Mouse (Mus musculus) adrenal gland, adult 8-10 months (tissue): ENCODE data around the gene Atxn7. TPM values are rescaled to one million over a fixed set of nuclear protein-coding genes. Genes with fewer than 3 reads are reported as not detected.

ENCODE experiments used
- DNase-seq: peaks from one replicate; pipeline ENCODE4 v3.0.0; 2022
- total RNA-seq, 4 experiments: library from RNA; stranded (reverse); gene quantifications; 2 replicates each; pipeline ENCODE4 v1.2.4; 2022

Atxn7 gene
- total RNA-seq, 4 experiments from 2014 or later: 20.2 to 34.2 (median 26.0) TPM

DNA sequence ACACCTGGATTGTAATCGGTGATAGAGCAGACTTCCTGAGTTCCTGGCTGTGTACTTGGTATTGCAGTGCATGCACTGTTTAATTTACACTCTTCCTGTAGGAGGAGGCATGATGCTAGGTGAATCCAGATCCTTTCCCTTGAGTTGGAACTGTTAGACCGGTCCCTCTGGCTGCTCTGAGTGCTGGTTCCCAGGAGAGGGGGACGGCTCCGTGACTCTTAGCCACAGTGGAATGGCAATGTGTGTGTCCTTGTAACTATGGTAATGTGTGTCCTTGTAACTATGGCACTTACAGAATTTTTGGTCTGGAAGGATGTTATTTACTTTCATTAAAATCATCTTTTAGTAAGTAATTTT is 103.9 kb downstream of the Atxn7 start:
- DNase-seq: no peak

DNA sequence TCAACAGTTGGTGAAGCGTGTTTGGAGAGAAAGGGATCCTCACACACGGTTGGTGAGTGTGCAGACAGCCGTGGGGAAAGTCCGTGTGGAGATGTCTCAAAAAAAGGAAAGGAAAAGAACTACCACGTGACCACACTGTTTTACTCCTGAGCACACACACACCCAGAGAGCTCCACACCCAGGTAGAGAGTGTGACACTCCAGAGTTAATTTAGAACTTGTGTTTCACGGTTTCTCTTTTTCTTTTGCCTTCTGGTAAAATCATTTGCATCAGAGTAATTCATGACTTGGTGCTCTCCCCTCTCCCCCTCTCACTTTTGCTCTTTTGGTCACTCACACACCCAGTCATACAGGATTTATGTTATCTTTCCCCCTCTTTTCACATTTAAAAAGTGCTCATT is 105.0 kb downstream of the Atxn7 start:
- DNase-seq: no peak

DNA sequence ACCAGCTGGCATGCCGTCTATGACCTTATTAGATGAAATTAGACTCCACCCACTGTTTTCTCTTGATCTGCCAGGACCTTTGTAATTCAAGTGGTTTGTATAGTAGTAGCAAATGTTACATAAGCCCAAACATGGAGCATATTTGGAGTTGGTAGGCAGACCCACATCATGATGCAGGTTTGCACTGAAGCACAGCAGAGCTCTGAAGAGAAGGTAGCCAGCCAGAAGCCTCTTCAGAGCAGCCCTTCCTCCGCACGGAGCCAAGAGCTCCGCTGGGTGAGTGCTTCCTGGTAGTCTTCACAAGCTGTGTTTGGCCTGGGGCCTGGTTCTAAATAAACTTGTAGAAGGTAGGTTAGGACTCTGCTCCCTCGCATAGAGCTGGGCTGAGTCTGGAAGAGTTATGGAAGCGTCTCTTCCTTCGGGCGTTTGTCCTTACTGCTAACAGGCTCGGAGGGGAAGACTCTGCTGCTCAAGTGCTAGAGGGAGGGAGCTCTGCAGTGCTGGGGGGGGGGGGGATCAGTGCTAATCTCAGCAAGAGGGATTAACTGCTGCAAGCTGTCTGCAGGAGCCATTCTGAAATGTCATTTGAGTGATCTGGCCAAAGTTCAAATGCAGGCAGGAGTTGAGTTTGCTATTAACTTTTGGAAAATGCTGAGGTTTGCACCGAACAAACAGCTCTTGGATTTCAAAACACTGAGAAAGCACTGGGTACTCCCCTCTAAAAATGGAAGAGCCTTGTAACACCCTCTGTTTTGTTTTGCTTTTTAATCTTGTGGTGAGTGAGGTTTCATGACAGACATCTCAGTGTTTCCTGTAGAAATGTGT is 106.6 kb downstream of the Atxn7 start:
- DNase-seq: no peak

DNA sequence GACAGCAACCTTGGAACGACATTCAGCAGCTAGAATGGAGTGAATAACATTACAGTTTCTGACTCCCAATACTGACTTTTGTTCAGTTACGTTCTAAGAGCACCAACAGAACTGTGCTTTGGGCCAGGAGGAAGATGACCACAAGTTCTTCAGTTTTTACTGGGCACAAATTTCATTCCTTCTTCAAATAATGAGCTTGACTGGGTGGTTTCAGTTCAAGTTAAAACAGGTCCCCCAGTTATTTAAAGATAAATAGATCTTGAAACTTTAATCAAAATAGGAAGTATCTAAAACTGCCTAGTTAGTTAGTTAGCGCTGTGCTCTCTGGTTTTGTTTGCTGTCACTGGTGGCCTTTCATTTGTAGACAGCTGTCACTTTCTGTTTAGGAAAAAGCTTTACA is 107.3 kb downstream of the Atxn7 start:
- no peak for DNase-seq

DNA sequence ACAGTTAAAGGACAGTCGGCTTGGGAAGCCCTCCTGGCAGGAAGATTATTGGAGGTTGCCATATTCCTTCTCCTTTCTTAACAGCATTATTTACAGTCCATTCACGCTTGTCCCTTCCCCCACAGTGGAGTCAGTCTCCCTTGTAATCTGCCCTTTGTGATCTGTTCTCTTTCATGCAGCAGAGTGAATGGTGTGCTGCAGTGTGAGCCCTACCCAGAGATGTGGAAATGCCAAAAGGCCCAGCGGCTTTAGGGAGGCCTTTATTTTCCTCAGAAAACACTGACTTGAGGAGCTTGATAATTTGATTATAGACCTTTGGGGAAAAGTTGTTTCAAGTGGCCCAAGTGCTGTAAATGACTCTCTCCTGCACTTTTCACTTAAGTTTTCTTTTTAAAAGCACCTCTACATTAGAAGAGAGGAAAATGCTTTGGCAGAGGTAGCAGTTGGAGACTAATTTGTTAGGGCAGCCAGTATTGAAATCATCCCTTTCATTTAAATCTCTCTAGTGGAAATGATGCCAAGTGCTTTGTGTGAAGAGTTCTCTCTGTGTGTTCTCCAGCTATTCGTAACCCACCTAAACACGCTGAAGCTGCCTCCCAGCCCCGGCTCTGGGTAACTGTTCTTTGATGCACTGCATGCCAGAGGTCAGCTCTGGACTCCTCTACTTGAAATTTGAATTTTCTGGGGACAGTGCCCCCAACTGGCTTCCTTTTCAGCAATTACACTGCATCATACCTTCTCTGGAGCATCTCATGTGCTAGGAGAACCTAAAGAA is 109.5 kb downstream of the Atxn7 start:
- no peak for DNase-seq

DNA sequence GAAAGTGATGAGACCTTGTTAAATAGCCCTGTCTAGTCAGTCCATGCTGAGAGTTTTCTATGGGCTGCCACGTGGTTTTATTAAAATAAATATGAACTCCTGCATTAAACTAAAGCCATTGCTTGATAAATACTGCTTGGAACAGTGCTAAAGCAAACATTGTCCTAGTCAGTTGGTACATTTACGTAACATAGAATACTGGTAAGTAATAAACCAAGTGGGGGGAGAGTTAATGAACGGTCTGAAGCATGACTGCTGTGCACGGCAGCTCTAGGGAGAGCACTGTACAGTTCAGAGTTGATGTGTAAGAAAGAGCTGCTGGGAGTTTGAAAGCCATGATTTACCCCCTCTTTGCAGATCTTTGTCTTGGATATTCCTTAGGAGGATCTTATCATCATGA is 110.2 kb downstream of the Atxn7 start:
- DNase-seq: no peak

DNA sequence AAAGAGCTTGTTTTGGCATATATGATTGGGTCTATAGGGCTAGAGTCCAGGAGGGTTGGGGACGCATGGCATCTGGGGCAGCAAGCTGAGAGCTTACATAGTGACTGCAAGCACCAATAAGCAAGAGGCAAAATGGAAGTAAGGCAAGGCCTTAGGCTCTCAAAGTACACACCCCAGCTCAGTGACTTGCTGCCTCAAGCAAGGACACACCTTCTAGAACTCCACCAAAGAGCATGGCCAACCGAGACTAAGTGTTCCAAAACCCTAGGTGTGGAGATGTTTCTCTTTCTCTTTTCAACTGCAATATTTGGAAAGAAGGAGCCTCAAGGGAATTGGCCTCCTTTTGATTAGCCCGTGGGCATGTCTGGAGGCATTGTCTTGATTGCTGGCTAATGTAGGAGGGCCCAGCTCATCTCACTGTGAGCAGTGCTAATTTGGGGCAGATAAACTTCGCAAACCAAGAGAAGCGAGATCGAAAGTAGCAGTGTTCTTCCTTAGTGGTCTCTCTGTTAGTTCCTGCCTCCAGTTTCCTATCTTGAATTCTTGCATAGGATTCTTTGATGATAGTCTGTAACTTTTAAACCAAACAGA is 119.5 kb downstream of the Atxn7 start:
- DNase-seq: no peak

DNA sequence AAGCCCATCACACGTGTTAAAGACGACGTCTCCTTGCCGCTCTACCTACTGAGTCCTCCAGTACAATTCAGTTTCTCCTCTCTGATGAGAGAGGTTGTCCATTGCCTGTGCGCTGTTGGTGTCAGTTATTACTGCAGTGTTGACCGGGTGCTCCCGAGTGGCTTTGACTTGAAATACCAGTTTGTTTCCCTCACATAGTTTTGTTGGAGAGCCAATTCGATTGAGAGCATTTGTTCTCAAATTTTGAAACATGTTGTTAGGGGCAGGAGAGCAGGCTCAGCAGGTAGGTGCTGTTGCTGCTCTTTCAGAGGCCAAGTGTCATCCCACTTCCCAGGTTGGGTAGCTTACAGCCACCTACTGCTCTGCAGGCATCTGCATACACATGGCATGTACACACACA is 122.6 kb downstream of the Atxn7 start:
- no peak for DNase-seq

DNA sequence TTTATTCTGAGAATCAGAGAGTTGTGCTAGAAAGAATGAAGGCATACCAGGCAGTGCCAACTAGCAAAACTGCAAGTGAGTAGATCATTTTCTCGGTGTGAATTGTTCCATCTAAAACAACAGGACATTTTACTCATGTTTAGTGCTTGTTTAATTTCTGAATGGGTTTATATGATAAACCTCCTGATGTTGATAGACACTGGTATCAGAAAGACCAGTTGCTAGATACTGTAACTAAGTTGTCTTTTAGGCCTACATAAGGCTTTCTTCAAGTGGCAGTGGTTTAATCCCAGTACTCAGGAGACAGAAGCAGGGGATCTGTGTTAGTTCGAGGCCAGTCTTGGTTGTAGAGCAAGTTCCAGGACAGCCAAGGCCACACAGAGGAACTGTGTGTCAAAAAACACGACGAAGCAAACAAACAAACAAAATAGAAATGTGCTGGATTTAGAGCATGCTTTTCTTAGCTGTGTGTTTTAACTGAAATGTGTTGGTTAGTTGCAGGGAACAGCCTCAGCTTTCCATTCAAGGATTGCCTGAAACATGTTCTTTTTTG is 125.5 kb downstream of the Atxn7 start:
- no peak for DNase-seq

DNA sequence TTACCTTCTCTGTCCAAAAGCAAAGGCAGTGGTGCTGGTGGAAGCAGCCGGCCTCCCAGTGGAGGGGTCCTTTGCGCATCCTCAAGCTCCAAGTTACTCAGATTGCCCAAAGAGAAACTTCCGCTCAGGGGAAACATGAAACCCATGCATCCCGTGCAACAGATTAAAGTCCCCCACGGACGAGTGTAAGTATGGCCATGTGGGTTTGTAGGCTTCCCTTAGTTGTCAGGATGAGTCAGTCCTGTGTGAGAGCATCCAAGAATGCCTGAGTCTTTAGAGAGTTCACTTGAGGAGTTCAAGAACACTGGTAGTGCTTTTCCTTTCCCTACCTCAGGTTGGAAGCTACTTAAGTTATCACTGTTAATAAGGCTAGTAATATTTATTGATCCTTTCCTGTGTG is 126.1 kb downstream of the Atxn7 start:
- DNase-seq: no peak

DNA sequence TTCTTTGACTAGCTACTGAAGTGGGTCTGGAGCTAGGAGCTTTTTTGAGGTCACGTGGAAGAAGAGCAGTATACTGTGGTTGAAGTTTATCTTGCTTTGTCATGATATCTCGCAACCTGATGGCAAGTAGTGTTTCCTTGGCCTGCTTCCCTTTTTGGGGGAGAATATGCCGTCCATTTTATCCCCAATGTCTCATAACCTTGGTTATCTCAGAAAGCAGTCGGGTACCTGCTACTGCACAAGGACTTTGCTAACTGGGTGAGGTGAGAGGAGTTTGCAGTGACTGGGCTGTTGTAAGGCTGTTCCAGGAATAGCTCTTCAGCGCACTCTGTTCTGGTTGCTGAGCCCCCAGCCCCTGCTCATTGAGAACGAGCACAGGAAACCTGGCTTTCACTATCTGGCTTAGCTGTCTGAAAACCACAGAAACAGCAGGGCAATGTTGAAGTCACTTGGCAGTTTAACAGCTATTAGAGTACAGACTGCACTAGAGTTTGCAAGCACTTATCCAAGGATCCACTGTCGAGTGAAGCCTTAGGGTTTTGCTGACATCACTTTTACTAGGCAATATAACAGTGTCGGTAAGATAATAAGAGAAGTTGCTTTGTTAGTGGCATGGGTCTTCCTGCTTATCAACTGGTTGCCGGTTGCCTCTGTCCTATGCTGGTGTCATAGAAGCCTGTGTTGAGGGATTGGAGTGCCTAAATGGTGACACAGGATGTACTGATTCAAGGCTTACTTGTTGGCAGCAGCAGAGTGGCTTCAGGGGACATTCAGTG is 127.0 kb downstream of the Atxn7 start:
- DNase-seq: no peak

DNA sequence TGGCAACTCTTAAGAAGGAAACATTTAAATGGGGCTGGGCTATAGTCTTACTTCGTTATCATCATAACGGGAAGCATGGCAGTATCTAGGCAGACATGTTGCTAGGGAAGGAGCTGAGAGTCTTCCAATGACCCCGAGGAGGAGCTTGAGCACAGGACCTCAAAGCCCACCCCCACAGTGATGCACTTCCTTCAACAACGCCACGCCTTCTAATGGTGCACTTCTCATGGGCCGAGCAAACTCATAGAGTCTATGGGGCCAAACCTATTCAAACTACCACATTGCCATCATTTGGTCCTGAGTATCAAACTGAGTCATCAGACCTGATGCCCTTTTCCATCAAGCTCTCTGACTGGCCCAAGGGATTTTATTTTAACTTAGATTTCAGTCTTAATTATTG is 129.3 kb downstream of the Atxn7 start:
- DNase-seq: no peak

DNA sequence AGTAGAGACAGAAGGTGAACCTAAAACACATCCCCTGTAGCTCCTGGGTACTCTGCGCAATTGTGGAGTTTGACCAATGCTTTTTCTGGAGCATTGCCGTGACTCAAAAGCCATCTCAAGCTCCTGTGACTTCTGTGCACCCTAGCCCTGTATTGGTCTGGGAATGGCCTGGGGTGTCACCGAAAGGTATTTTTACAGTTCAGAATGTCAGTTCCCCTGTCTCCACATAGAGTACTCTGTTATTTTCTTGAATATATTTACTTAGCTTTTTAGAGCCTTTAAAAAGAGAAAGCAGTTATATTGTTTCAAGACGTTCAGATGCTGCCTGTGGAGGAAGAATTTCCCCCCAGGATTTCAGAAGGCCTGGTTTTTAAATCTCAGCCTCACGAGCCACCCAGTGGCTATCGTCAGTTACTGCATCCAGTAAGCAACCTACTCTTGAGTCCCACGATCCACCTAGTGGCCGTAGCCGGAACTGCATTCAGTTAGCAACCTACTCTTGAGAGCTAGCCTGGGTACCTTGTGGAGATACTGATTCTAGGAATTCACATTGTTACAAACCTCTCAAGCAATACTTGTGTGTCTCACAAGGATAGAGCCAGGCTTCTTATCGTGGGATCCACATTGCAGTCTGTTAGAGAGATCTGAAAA is 137.2 kb downstream of the Atxn7 start:
- peak; percentile 70 for DNase-seq

DNA sequence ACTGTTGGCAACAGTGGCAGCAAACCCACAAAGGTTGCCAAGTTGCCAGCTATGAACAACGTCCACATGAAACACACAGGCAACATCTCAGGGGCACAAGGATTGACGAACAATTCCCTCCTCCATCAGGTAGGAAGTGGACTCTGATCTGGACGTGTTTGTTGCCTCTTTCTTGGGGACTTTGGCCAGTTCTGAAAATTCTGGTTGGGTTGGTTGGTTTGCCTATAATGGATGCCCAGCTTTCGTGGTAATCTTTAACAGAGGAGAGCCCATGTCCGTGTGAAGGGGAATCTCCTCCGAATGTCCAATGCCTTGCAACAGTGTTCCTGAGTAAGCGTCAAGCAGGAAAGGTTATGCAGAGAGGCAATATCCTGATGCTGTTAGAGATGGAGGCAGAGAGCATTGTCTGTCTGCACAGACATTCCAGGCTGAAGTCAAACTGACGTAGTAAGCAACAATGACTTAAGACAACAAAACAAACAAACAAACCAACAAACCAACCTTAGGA is 139.6 kb downstream of the Atxn7 start:
- DNase-seq: no peak

DNA sequence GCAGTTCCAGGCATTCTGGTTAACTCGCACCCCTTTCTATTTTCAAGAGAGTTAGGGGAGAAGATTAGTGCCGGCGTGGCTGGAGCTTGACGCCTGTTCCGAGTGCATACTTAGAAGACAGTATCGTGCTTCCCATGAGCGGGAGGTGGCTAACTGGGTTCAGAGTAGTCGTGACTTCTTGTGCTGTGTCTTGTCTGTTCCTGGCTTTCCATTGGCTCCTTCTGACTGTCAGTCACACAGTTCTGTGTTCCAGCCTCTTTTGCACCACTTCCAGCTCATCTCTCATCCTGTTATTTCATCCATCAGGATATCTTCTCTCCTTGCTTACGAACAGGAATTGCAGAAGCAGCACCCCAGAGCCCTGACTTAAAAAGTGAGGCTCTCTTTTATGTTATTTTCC is 140.1 kb downstream of the Atxn7 start:
- no peak for DNase-seq

DNA sequence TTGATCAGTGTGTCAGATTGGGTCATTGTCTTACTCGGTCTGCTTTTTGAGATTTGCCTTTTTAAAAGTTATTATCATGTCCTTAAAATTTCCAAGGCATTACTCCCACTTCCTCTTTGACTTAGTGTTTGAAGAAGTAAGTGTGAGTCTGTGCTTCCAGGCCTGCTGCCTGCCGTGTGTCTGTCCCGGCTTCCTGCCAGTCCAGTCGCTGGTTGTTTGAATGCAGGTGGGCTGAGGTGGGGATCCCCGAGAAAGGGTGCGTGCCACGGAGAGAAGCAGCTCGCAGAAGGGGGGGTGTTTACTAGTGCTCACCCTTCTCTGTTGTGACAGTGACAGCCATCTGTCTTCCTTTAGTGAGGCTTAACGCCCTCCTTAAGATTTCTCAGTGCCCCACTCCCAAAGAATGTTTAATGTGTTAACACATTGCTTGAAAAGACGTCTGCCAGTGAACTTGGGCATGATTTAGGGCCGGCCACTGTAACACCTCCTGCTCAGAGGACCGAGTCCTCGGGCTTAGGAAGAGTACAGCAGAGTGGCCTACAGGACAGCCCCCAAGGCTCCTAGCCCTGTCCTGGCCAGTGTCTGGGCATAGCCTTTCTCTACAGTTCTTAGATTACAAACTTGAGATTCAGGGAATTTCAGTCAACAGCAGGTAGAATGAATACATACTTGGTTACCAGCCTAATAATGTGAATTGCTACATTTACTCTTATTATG is 143.1 kb downstream of the Atxn7 start:
- DNase-seq: no peak

DNA sequence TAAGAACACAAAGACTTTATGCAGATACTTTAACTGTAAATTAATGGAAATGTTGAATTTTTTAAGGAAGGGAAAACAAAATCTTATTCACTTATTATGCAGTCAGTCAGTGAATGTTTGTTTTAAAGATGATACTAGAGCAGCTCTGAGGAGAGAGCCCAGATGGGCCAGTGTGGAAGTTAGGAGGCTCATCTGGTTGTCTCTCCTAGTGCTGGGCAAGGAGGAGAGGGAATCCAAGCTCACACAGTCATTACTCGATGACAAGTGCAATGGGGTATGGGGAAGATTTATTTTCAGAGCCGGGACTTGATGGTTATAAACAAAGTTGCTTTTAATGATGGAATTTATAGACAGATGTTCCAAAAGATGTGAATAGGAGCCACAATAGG is 143.7 kb downstream of the Atxn7 start:
- no peak for DNase-seq

DNA sequence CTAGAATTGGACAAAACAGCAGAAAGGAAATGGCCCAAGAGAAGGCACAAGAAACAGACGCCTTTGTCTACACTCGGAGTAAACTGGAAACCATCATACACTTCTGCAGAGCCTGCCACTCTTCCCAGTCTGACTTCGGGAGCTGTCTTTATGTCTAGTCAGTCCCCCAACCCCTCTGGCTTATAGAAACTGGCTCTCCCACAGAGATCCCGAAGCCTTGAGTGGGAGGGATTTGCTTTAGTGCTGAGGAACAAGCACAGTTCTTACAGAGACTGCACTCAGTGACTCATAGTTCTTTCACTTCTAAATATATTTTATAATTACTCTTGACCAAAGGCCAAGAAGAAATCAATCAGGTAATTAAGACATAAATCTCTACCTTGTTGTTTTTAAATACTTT is 149.5 kb downstream of the Atxn7 start:
- DNase-seq: no peak

DNA sequence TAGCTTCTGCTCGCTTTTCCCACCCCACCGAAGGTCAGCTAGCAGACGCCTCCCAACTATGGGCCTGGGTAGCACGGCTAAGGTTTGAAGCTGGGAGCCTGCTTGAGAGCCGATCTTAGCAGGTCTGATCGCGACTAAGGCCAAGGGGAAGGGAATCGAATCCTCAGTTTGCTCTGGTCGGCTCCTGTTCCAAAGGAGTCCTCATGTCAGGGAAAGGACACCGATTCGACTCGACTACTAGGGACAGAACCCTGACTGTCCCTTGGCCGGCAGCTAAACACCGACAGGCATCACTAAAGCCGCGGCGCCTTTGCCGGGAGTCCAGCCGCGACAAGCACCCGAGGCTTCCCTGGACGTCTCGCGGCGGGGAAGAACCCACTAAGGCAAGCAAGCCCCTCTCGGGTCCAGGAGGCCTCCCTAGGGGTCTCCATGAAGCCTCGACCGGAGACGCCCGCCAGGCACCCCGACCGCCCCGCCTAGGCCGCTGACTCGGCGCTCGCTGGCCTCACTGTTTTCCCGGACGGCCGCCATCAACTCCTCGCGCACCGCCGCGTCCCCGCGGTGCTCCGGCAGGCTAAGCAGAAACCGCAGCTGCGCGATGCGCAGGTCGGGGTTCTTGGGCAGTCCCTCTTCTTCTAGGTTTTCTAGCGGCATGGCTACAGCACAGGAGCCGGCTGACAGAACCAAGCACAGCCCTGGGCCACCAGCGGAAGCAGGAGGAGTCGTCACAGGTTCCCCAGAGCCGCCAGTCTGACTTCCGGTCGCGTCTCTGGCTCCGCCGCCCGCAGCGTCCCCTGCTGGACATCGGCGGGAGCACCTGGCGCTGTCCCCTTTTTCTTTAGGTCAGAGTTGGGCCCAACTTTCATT is 159.2 kb downstream of the Atxn7 start, which contains the start of gene Psmd6:
TSS of gene Psmd6 (minus strand) at position 755 of the 867 bp plus-strand sequence.
- DNase-seq: peak; percentile 77
